Mouse (Mus musculus) heart, embryonic 12.5 days (tissue): ENCODE results near the gene Crybg2. TPM values are rescaled to one million over a fixed set of nuclear protein-coding genes. Genes with fewer than 3 reads are reported as not detected.
A peak's percentile ranks its signal among the peaks of the same experiment; 100 is the strongest.

Source experiments
- ATAC-seq: fragments of 200-750 bp; cut with Nextera tagmentation; 2 replicates; pipeline ENCODE4 v1.8.0; 2017; ENCODE audit warnings: moderate TSS enrichment, moderate library complexity; ENCODE audit not compliant: insufficient number of reproducible peaks, low FRiP score
- H3K27ac ChIP-seq: fragments of 300-500 bp; sonication (generic); 2 replicates; pipeline ENCODE4 v1.5.1; 2016; ENCODE audit warnings: mild to moderate bottlenecking, moderate library complexity; ENCODE audit not compliant: poor library complexity, severe bottlenecking
- H3K27me3 ChIP-seq: fragments of 300-500 bp; sonication (generic); replicated peaks from 2 replicates; pipeline ENCODE4 v1.6.1; 2016; ENCODE audit warnings: mild to moderate bottlenecking, moderate library complexity
- H3K36me3 ChIP-seq: fragments of 300-500 bp; sonication (generic); 2 replicates; pipeline ENCODE4 v1.6.1; 2016; ENCODE audit warnings: mild to moderate bottlenecking, moderate library complexity
- H3K4me1 ChIP-seq: fragments of 300-500 bp; sonication (generic); replicated peaks from 2 replicates; pipeline ENCODE4 v1.6.1; 2016; ENCODE audit warnings: mild to moderate bottlenecking
- H3K4me2 ChIP-seq: fragments of 300-500 bp; sonication (generic); 2 replicates; pipeline ENCODE4 v1.6.1; 2016; ENCODE audit warnings: mild to moderate bottlenecking, moderate library complexity
- H3K4me3 ChIP-seq: fragments of 300-500 bp; sonication (generic); 2 replicates; pipeline ENCODE4 v1.5.1; 2016; ENCODE audit warnings: mild to moderate bottlenecking
- H3K9ac ChIP-seq: fragments of 300-500 bp; sonication (generic); 2 replicates; pipeline ENCODE4 v1.6.1; 2016; ENCODE audit warnings: mild to moderate bottlenecking, moderate library complexity
- H3K9me3 ChIP-seq: fragments of 300-500 bp; sonication (generic); replicated peaks from 2 replicates; pipeline ENCODE4 v1.6.1; 2016; ENCODE audit warnings: mild to moderate bottlenecking, moderate library complexity
- WGBS: fragments of 180-500 bp; shearing (Covaris S2); methylation state at CpG from one replicate; pipeline ENCODE4 v1.1.7; 2016; 5-methylcytosine and 5-hydroxymethylcytosine counted together
- polyA plus RNA-seq: library from polyadenylated mRNA; unstranded; fragments of >200 nt; fragmentation: Nextera tagmentation; extraction: Ambion mirVana; gene quantifications from 2 replicates; pipeline ENCODE4 v1.2.1, GENCODE M21; 2016

Gene Crybg2
- polyA plus RNA-seq, 1 experiment from 2014 or later: 0.51 TPM

- ATAC-seq: 0 out of 2 replicates have a peak, but pooled peaks have one; percentile 31
- 55% methylated on average over 10 of the region's 10 CpGs for WGBS
- H3K4me1 ChIP-seq: peaks cover 38% of the 10 kb centered on the region
- H3K4me3 ChIP-seq: no peak overlapping the region
- H3K9ac ChIP-seq: no peak overlapping the region
- no peak overlapping the region for H3K4me2 ChIP-seq
- H3K27ac ChIP-seq: no peak overlapping the region
- H3K9me3 ChIP-seq: no peaks in the 10 kb centered on the region
- no peaks in the 10 kb centered on the region for H3K27me3 ChIP-seq
- no peaks in the 10 kb centered on the region for H3K36me3 ChIP-seq
Measured at GRCm38 (mm10) chr4:134113356-134113994, 52.9 kb downstream of the Crybg2 start.

- Histone ChIP-seq H3K4me2 (no peak overlapping the region), H3K4me3 (no peak overlapping the region), H3K9ac (no peak overlapping the region), H3K27ac (no peak overlapping the region), H3K27me3 (no peaks in the 10 kb centered on the region), H3K36me3 (no peaks in the 10 kb centered on the region), H3K4me1 (peaks cover 32% of the 10 kb centered on the region), H3K9me3 (no peaks in the 10 kb centered on the region)
- 85% methylated on average over 4 of the region's 4 CpGs for whole genome bisulfite sequencing
- ATAC-seq: no peak
Measured at GRCm38 (mm10) chr4:134114038-134114437, 53.4 kb downstream of the Crybg2 start.

- H3K36me3 ChIP-seq: no peaks in the 10 kb centered on the region
- ATAC-seq: no peak
- H3K27me3 ChIP-seq: no peaks in the 10 kb centered on the region
- no peak overlapping the region for H3K9ac ChIP-seq
- peaks cover 22% of the 10 kb centered on the region for H3K4me1 ChIP-seq
- 84% methylated on average over 16 of the region's 16 CpGs for WGBS
- H3K27ac ChIP-seq: no peak overlapping the region
- H3K4me3 ChIP-seq: no peak overlapping the region
- no peak overlapping the region for H3K4me2 ChIP-seq
- no peaks in the 10 kb centered on the region for H3K9me3 ChIP-seq
Measured at GRCm38 (mm10) chr4:134115215-134116144, 54.9 kb downstream of the Crybg2 start.

- Histone ChIP-seq H3K36me3 (no peaks in the 10 kb centered on the region), H3K27me3 (no peaks in the 10 kb centered on the region), H3K4me1 (peaks cover 16% of the 10 kb centered on the region), H3K4me2 (no peak overlapping the region), H3K27ac (no peak overlapping the region), H3K9ac (no peak overlapping the region), H3K9me3 (no peaks in the 10 kb centered on the region), H3K4me3 (no peak overlapping the region)
- ATAC-seq: no peak
- 85% methylated on average over 2 of the region's 2 CpGs for WGBS
Measured at GRCm38 (mm10) chr4:134116501-134116900, 55.9 kb downstream of the Crybg2 start.

- Histone ChIP-seq H3K4me3 (no peak overlapping the region), H3K4me2 (no peak overlapping the region), H3K27me3 (no peaks in the 10 kb centered on the region), H3K27ac (no peak overlapping the region), H3K9me3 (no peaks in the 10 kb centered on the region), H3K9ac (no peak overlapping the region), H3K4me1 (peaks cover 15% of the 10 kb centered on the region), H3K36me3 (no peaks in the 10 kb centered on the region)
- 71% methylated on average over 8 of the region's 8 CpGs for WGBS
- ATAC-seq: no peak
Measured at GRCm38 (mm10) chr4:134117012-134117411, 56.4 kb downstream of the Crybg2 start.

GRCm38 (mm10) chr4:134118126-134118800 is 57.6 kb downstream of the Crybg2 start:
- H3K9me3 ChIP-seq: no peaks in the 10 kb centered on the region
- 58% methylated on average over 14 of the region's 14 CpGs for WGBS
- no peaks in the 10 kb centered on the region for H3K36me3 ChIP-seq
- no peaks in the 10 kb centered on the region; the same call in 1 of the 2 replicates for H3K27me3 ChIP-seq
- H3K9ac ChIP-seq: no peak overlapping the region
- ATAC-seq: no peak
- H3K27ac ChIP-seq: no peak overlapping the region
- no peak overlapping the region for H3K4me3 ChIP-seq
- no peak overlapping the region for H3K4me2 ChIP-seq
- H3K4me1 ChIP-seq: peaks cover 6% of the 10 kb centered on the region

GRCm38 (mm10) chr4:134119042-134119441 is 58.4 kb downstream of the Crybg2 start:
- no peak for ATAC-seq
- 69% methylated on average over 5 of the region's 5 CpGs for WGBS
- H3K9ac ChIP-seq: no peak overlapping the region

GRCm38 (mm10) chr4:134119644-134120043 is 59.0 kb downstream of the Crybg2 start:
- H3K4me3 ChIP-seq: no peak overlapping the region
- no peak for ATAC-seq
- H3K27me3 ChIP-seq: no peaks in the 10 kb centered on the region; the same call in 1 of the 2 replicates
- H3K27ac ChIP-seq: no peak overlapping the region
- H3K36me3 ChIP-seq: no peaks in the 10 kb centered on the region
- WGBS: 65% methylated on average over 9 of the region's 9 CpGs
- peaks cover 11% of the 10 kb centered on the region; the same call in 1 of the 2 replicates for H3K4me1 ChIP-seq
- no peak overlapping the region for H3K9ac ChIP-seq
- no peak overlapping the region for H3K4me2 ChIP-seq
- no peaks in the 10 kb centered on the region for H3K9me3 ChIP-seq

More at GRCm38 (mm10) chr4:134119042-134119441, 58.4 kb downstream of the Crybg2 start:
- no peak overlapping the region for H3K4me3 ChIP-seq
- H3K27me3 ChIP-seq: no peaks in the 10 kb centered on the region; the same call in 1 of the 2 replicates
- H3K4me1 ChIP-seq: peaks cover 6% of the 10 kb centered on the region; the same call in 1 of the 2 replicates
- no peaks in the 10 kb centered on the region for H3K36me3 ChIP-seq
- H3K9me3 ChIP-seq: no peaks in the 10 kb centered on the region
- H3K27ac ChIP-seq: no peak overlapping the region
- H3K4me2 ChIP-seq: no peak overlapping the region

GRCm38 (mm10) chr4:134120192-134120805 is 59.7 kb downstream of the Crybg2 start:
- H3K27ac ChIP-seq: no peak overlapping the region
- no peak for ATAC-seq
- H3K4me1 ChIP-seq: peaks cover 11% of the 10 kb centered on the region; the same call in 1 of the 2 replicates
- no peak overlapping the region for H3K4me3 ChIP-seq
- 76% methylated on average over 6 of the region's 6 CpGs for WGBS
- H3K9me3 ChIP-seq: no peaks in the 10 kb centered on the region
- H3K27me3 ChIP-seq: no peaks in the 10 kb centered on the region; the same call in 1 of the 2 replicates
- no peak overlapping the region for H3K4me2 ChIP-seq
- H3K9ac ChIP-seq: no peak overlapping the region
- no peaks in the 10 kb centered on the region for H3K36me3 ChIP-seq

GRCm38 (mm10) chr4:134120916-134121315 is 60.3 kb downstream of the Crybg2 start:
- no peak overlapping the region for H3K4me2 ChIP-seq
- no peaks in the 10 kb centered on the region for H3K9me3 ChIP-seq
- H3K27me3 ChIP-seq: no peaks in the 10 kb centered on the region; the same call in 1 of the 2 replicates
- 72% methylated on average over 4 of the region's 4 CpGs for WGBS
- no peak overlapping the region for H3K9ac ChIP-seq
- peaks cover 11% of the 10 kb centered on the region; the same call in 1 of the 2 replicates for H3K4me1 ChIP-seq
- no peak overlapping the region for H3K4me3 ChIP-seq
- H3K27ac ChIP-seq: no peak overlapping the region
- no peak for ATAC-seq
- H3K36me3 ChIP-seq: no peaks in the 10 kb centered on the region
